Mouse (Mus musculus): ENCODE measurements around the gene Piwil4. TPM values are rescaled to one million over a fixed set of nuclear protein-coding genes. Genes with fewer than 3 reads are reported as not detected.

Piwil4 gene
- 0.06 TPM in 1 of 2 replicates, not detected in the other for polyA plus RNA-seq (2021; fragmentation: Nextera tagmentation)
- long read RNA-seq, experiment 1, partial matches to known transcripts = 0 of 1 reads
- long read RNA-seq, experiment 1, other reads (novel, unspliced or antisense) = 0 of 1 reads
- long read RNA-seq, experiment 2 = 0 reads

GRCm38 (mm10) chr9:14740151-14740924, at the start of gene Piwil4:
Gene Piwil4, minus strand, starts transcription at chr9:14740733.

GRCm38 (mm10) chr9:14784039-14785002, 43.8 kb upstream of the Piwil4 start, which contains the start of the genes Mre11a and Ankrd49:
Gene Mre11a, plus strand, starts transcription at chr9:14784654.
Gene Ankrd49, minus strand, starts transcription at chr9:14784856.

GRCm38 (mm10) chr9:14770803-14771471, 30.4 kb upstream of the Piwil4 start, which contains the start of gene 1700012B09Rik:
Gene 1700012B09Rik, minus strand, starts transcription at chr9:14771030.

GRCm38 (mm10) chr9:14752001-14752522, 11.5 kb upstream of the Piwil4 start, which contains the start of gene Fut4:
Gene Fut4, minus strand, starts transcription at chr9:14752393.

Other genes with a start within 250 kb of the Piwil4 start
- 0.84 and 0.88 TPM in 2 replicates for gene Kdm4d, start 240.3 kb downstream of the Piwil4 start, polyA plus RNA-seq (2021; fragmentation: Nextera tagmentation)
- 172 and 175 TPM in 2 replicates for gene Cwc15, start 240.1 kb downstream of the Piwil4 start, polyA plus RNA-seq (2021; fragmentation: Nextera tagmentation)
- gene Amotl1, start 95.7 kb downstream of the Piwil4 start, polyA plus RNA-seq (2021; fragmentation: Nextera tagmentation) = 1.3 and 1.9 TPM in 2 replicates
- 0.14 and 0.16 TPM in 2 replicates for gene Fut4, start 11.7 kb upstream of the Piwil4 start, polyA plus RNA-seq (2021; fragmentation: Nextera tagmentation)
- gene 1700012B09Rik, start 30.3 kb upstream of the Piwil4 start, polyA plus RNA-seq (2021; fragmentation: Nextera tagmentation) = 7.3 and 10.0 TPM in 2 replicates
- gene Mre11a, start 43.9 kb upstream of the Piwil4 start, polyA plus RNA-seq (2021; fragmentation: Nextera tagmentation) = 3.6 and 5.1 TPM in 2 replicates
- 9.6 and 9.8 TPM in 2 replicates for gene Ankrd49, start 44.1 kb upstream of the Piwil4 start, polyA plus RNA-seq (2021; fragmentation: Nextera tagmentation)
- 10.3 and 12.3 TPM in 2 replicates for gene Gpr83, start 119.5 kb upstream of the Piwil4 start, polyA plus RNA-seq (2021; fragmentation: Nextera tagmentation)
- gene Izumo1r, start 163.2 kb upstream of the Piwil4 start, polyA plus RNA-seq (2021; fragmentation: Nextera tagmentation) = not detected in 2 replicates

Data from layer of hippocampus, adult 6 months (tissue).